Mouse (Mus musculus): ENCODE measurements around the gene Gm27021. TPM values are rescaled to one million over a fixed set of nuclear protein-coding genes. Genes with fewer than 3 reads are reported as not detected.

The Gm27021 gene
- total RNA-seq, 1 experiment from 2014 or later, result not detected

- DNase-seq, result no peak
These were observed 17.7 kb upstream of the Gm27021 start for GRCm38 (mm10) chr8:120685591-120685990.

- DNase-seq, result peak; percentile 70
These were observed 17.2 kb upstream of the Gm27021 start for GRCm38 (mm10) chr8:120685097-120685496.

- no peak for DNase-seq
These were observed 16.2 kb upstream of the Gm27021 start for GRCm38 (mm10) chr8:120684082-120684481.

GRCm38 (mm10) chr8:120683602-120684001, 15.7 kb upstream of the Gm27021 start:
- DNase-seq, result peak; percentile 83

- no peak for DNase-seq
These were observed 13.2 kb upstream of the Gm27021 start for GRCm38 (mm10) chr8:120681113-120681512.

GRCm38 (mm10) chr8:120680405-120680804, 12.5 kb upstream of the Gm27021 start:
- DNase-seq, result peak; percentile 46

- DNase-seq, result no peak
These were observed 11.9 kb upstream of the Gm27021 start for GRCm38 (mm10) chr8:120679629-120680387.

- DNase-seq, result peak; percentile 83
These were observed 10.6 kb upstream of the Gm27021 start for GRCm38 (mm10) chr8:120678447-120678846.

- no peak for DNase-seq
These were observed 7.8 kb upstream of the Gm27021 start for GRCm38 (mm10) chr8:120675718-120676117.

- no peak for DNase-seq
These were observed 5.4 kb upstream of the Gm27021 start for GRCm38 (mm10) chr8:120673298-120673697.

GRCm38 (mm10) chr8:120672626-120673229, 4.8 kb upstream of the Gm27021 start:
- no peak for DNase-seq

GRCm38 (mm10) chr8:120671775-120672174, 3.9 kb upstream of the Gm27021 start:
- DNase-seq, result no peak

- peak; percentile 47 for DNase-seq
These were observed 561 bp upstream of the Gm27021 start, which contains the start of gene Emc8 for GRCm38 (mm10) chr8:120668374-120668905. Gene Emc8 (minus strand): TSS chr8:120668573.

- DNase-seq, result no peak
These were observed 940 bp downstream of the Gm27021 start for GRCm38 (mm10) chr8:120666807-120667470.

GRCm38 (mm10) chr8:120665726-120666455, 2.0 kb downstream of the Gm27021 start:
- no peak for DNase-seq

GRCm38 (mm10) chr8:120664566-120664965, 3.3 kb downstream of the Gm27021 start:
- no peak for DNase-seq

GRCm38 (mm10) chr8:120657415-120657814, 10.5 kb downstream of the Gm27021 start:
- DNase-seq, result no peak

- DNase-seq, result no peak
These were observed 11.4 kb downstream of the Gm27021 start for GRCm38 (mm10) chr8:120656322-120657052.

- no peak for DNase-seq
These were observed 20.3 kb downstream of the Gm27021 start, which contains the start of gene 1190005I06Rik for GRCm38 (mm10) chr8:120647532-120647931. Gene 1190005I06Rik (minus strand): TSS chr8:120647632.

GRCm38 (mm10) chr8:120644663-120645062, 23.2 kb downstream of the Gm27021 start:
- DNase-seq, result peak; percentile 80

- DNase-seq, result no peak
These were observed 25.7 kb downstream of the Gm27021 start for GRCm38 (mm10) chr8:120642031-120642662.

Measured in adrenal gland, postnatal 25 days (tissue).